Mouse (Mus musculus) ovary, adult 18-20 months (tissue): Measurements from ENCODE around the gene Tnr.

ENCODE experiments used
- DNase-seq: peaks from one replicate; pipeline ENCODE4 v3.0.0; 2022; ENCODE audit warnings: low spot score, mixed read lengths

Tnr gene

GRCm38 (mm10) chr1:159872866-159873265 lies 349.3 kb downstream of the Tnr start:
- DNase-seq: no peak

- no peak for DNase-seq
Measured at GRCm38 (mm10) chr1:159878681-159879080, 355.1 kb downstream of the Tnr start.

DNA sequence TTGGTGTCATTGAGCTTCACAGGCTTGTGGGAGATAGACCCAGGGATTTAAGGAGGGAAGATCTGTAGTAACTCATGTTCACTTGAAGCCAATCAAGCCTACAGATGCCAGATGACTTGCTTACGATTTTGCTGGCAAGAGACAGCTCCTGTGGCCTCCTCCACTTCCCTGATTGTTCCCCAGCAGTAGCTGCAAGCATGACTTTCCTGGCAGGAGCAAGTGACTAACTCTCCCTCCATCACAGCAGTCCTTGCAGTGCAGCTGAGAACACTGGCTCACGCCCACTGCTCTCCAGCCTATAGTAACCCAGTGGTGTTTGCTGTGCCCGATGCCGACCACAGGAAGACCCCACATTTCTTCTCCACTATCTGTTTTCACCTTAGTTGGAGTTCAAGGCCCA lies 356.3 kb downstream of the Tnr start:
- no peak for DNase-seq

- no peak for DNase-seq
Measured at GRCm38 (mm10) chr1:159885476-159885875, 361.9 kb downstream of the Tnr start.

- no peak for DNase-seq
Measured at GRCm38 (mm10) chr1:159888611-159889010, 365.0 kb downstream of the Tnr start.

GRCm38 (mm10) chr1:159889012-159889765 lies 365.6 kb downstream of the Tnr start:
- DNase-seq: peak; percentile 59

- peak; percentile 14 for DNase-seq
Measured at GRCm38 (mm10) chr1:159890524-159890923, 367.0 kb downstream of the Tnr start.

- DNase-seq: no peak
Measured at GRCm38 (mm10) chr1:159895094-159895493, 371.5 kb downstream of the Tnr start.

- DNase-seq: no peak
Measured at GRCm38 (mm10) chr1:159899991-159900390, 376.4 kb downstream of the Tnr start.

- DNase-seq: no peak
Measured at GRCm38 (mm10) chr1:159900639-159901038, 377.1 kb downstream of the Tnr start.

DNA sequence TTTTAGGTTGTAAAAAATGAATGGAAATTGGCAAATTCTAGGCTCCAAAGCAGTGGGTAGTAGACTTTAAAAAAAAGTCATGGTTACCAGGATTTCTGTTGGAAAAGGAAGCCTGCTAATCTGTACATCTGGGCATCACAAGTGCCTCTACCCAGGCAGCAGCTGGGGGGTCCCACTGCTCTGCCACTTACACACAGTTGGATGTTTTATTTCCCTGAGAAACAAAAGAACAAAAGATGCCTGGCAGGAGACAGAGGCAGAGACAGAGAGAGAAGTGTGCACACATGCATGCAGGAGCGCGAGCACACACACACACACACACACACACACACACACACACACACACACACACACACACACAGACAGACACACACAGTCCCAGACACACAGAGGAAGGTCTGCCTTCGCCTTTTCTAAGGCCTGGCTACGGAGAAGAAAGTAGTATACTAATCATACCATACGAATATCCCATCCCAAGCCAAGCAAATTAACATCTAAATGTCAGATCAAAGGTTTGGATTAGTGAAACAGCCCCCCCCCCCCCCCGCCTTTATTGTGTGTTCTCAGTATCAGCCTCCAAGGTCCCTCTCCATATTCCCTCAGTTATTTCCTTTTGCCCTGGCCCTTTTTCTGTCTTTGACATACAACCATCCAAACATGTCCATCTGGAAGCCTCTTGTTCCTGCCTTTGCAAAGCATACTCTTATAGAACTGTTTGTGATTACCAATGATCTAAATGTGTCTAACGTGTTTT lies 378.0 kb downstream of the Tnr start:
- no peak for DNase-seq

DNA sequence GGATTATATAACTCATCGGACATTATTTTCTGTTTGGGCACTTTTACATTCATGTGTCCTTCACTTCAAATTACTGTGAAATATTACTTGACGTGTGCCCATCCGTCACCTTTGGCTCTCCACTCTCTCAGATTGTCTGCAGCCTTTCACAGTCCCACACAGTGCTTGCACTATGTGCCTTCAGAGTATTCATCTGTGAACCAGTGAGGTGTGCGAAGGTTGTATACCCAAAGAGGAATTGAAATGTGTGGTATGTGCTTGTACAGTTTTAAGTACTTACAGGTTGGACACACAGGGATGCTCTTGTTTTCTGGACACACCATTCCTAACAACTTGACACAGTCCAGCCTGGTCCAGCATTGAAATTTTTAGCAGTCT lies 378.5 kb downstream of the Tnr start:
- no peak for DNase-seq

DNA sequence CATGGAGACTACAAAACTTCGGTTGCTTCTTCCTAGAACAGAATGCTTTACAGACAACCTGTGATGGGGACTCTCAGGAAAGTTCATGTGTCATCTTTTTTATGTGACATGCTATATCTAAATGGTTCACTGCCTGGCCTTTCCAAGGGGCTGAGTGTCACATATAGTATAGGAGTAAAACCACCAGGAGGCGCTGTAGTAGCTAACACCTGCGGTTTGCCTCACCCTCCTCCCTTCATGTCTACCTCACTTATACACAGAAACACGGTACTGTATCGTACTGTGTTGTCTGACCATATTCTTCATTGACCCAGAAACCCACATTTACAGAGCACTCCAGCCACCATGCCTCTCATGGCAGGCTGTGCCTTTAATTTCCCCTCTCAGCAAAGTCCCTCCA lies 387.4 kb downstream of the Tnr start:
- no peak for DNase-seq

DNA sequence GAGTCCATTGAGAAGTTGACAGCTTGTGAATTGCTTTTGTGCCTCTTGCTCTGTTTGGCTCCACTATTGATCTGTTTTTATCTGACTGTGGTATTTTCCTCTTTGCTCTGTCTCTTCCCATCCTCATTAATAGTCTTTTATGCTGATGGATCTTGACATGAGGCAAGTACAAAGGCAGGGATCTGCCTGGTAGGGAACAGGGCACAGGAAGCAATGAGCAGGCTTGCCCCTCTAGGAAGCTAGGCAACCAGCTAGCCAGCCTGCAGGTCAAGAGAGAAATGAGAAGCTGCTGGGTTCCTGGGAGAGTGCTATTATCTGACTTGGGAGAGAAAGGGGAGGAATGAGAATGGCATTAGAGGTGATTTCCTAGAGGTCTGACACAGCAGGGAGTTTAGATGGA lies 391.2 kb downstream of the Tnr start:
- no peak for DNase-seq

- no peak for DNase-seq
Measured at GRCm38 (mm10) chr1:159920571-159920970, 397.0 kb downstream of the Tnr start.

- no peak for DNase-seq
Measured at GRCm38 (mm10) chr1:159923010-159923409, 399.4 kb downstream of the Tnr start.

DNA sequence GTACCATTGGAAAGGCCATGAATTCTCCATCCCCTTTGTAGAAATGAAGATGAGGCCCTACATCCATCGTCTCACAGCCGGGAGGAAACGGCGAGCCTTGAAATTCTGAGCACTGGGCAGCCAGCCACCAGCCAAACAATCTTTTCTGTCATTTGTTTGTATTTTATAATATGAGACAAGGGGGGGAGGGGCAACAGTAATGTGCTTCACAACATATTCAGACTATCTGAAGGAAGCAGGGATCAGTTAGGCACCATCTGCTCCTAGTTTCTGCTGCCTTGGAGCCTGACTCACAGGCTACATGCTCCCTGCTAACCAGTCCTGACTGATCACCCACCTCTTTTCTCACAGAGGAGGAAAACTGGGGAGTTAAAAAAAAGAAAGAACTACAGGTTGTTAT lies 400.5 kb downstream of the Tnr start:
- DNase-seq: no peak

- DNase-seq: no peak
Measured at GRCm38 (mm10) chr1:159924684-159925083, 401.1 kb downstream of the Tnr start.

- no peak for DNase-seq
Measured at GRCm38 (mm10) chr1:159928681-159929335, 405.2 kb downstream of the Tnr start.

- DNase-seq: no peak
Measured at GRCm38 (mm10) chr1:159932092-159932491, 408.5 kb downstream of the Tnr start.

- DNase-seq: peak; percentile 4
Measured at GRCm38 (mm10) chr1:159932598-159932997, 409.0 kb downstream of the Tnr start.

DNA sequence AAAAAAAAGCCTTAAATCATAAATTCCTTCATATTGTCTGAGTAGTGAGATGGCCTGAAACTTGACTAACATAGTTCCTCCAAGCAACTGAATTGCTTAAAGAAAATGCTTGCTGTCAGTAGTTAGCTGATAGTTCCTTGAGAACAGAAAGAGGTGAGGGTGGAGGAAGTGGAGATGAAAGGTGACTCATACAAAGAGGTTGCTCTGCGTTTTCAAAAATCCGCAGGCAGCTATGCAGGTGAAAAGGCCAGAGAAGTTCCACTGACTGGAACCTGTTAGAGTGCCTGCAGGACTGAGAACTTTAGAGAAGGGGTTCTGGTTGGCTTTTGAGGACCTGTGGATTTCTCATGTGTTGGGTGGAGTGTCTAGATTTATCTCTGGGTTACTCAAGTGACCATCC lies 414.9 kb downstream of the Tnr start:
- DNase-seq: no peak

DNA sequence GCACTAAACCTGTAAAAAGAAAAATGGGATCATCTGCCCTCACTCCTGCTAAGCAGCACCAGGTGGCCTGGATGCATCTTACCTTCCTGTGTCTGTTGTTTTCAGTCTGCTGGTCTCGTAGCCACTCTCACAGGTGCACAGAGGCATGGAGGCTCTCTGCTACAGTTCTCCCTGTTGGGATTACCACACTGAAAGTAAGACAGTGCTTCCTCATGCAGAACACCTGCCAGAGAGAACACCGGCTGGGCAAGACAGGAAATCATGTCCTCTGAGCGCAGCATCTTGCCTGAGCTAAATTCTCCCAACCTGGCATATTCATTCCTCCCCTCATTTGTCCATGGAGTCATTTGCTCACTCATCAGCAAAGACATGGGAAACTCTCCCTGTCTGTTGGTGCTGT lies 415.8 kb downstream of the Tnr start:
- DNase-seq: no peak
